Mouse (Mus musculus) MEL (cell line): ENCODE measurements around the gene Tubg1. TPM values are rescaled to one million over a fixed set of nuclear protein-coding genes. Genes with fewer than 3 reads are reported as not detected.

Experiments
- DNase-seq: peaks from one replicate; pipeline ENCODE4 v3.0.0; 2011; ENCODE audit warnings: low read depth, low spot score
- H3K27ac ChIP-seq: 2 replicates; pipeline ENCODE4 v1.5.1; 2012; ENCODE audit warnings: low read depth, mild to moderate bottlenecking, control low read depth, low read length, moderate library complexity; ENCODE audit not compliant: control insufficient read depth
- H3K27me3 ChIP-seq, 2 experiments: fragments of 150-350 bp in 1 of 2; sonication (generic) in 1 of 2; 2 replicates each; pipeline ENCODE4 v1.6.1; 2012; ENCODE audit warnings: low read length in 2 of 2, mild to moderate bottlenecking in 2 of 2, improper control_type of control experiment in 1 of 2, moderate library complexity in 1 of 2; ENCODE audit not compliant: insufficient read depth in 2 of 2, control insufficient read depth in 1 of 2
- H3K36me3 ChIP-seq, 2 experiments: 2 replicates each; pipeline ENCODE4 v1.6.1; 2012 to 2014; ENCODE audit warnings: low read length in 2 of 2, improper control_type of control experiment in 1 of 2, inconsistent platforms in 1 of 2, mild to moderate bottlenecking in 1 of 2; ENCODE audit not compliant: insufficient read depth in 2 of 2, control insufficient read depth in 1 of 2
- H3K4me1 ChIP-seq, 2 experiments: fragments of 150-350 bp in 1 of 2; sonication (generic) in 1 of 2; 2 replicates each; pipeline ENCODE4 v1.6.1; 2012; ENCODE audit warnings: low read length in 2 of 2, improper control_type of control experiment in 1 of 2, mild to moderate bottlenecking in 1 of 2; ENCODE audit not compliant: insufficient read depth in 2 of 2, control insufficient read depth in 1 of 2
- H3K4me3 ChIP-seq, 2 experiments: fragments of 150-350 bp in 1 of 2; sonication (generic) in 1 of 2; 2 replicates each; pipeline ENCODE4 v1.5.1; 2012; ENCODE audit warnings: low read depth in 2 of 2, low read length in 2 of 2, mild to moderate bottlenecking in 2 of 2, moderate library complexity in 2 of 2, control low read depth in 1 of 2, improper control_type of control experiment in 1 of 2; ENCODE audit not compliant: control insufficient read depth in 1 of 2, insufficient read depth in 1 of 2
- H3K79me2 ChIP-seq: 2 replicates; pipeline ENCODE4 v1.6.1; 2012; ENCODE audit warnings: mild to moderate bottlenecking, low read length, moderate library complexity; ENCODE audit not compliant: control insufficient read depth, poor library complexity, insufficient read depth
- H3K9ac ChIP-seq: 2 replicates; pipeline ENCODE4 v1.6.1; 2012; ENCODE audit warnings: low read depth, mild to moderate bottlenecking, control low read depth, low read length, moderate library complexity; ENCODE audit not compliant: control insufficient read depth, poor library complexity, severe bottlenecking
- H3K9me3 ChIP-seq: fragments of 150-350 bp; sonication (generic); replicated peaks from 2 replicates; pipeline ENCODE4 v1.6.1; 2012; ENCODE audit warnings: mild to moderate bottlenecking, low read length, improper control_type of control experiment, moderate library complexity; ENCODE audit not compliant: insufficient read depth
- BHLHE40 ChIP-seq: IDR thresholded peaks from 2 replicates; pipeline ENCODE4 v1.6.1; 2012; ENCODE audit warnings: low read depth, mild to moderate bottlenecking, inconsistent platforms, low read length, improper control_type of control experiment, borderline replicate concordance
- ELF1 ChIP-seq: IDR thresholded peaks from 2 replicates; pipeline ENCODE4 v1.6.1; 2014; ENCODE audit warnings: low read depth, mild to moderate bottlenecking, inconsistent platforms, low read length, improper control_type of control experiment, moderate library complexity
- GATA1 ChIP-seq: IDR thresholded peaks from 2 replicates; pipeline ENCODE4 v1.6.1; 2011; ENCODE audit warnings: low read depth, low read length, improper control_type of control experiment
- MAZ ChIP-seq: IDR thresholded peaks from 2 replicates; pipeline ENCODE4 v1.6.1; 2012; ENCODE audit warnings: low read depth, mild to moderate bottlenecking, inconsistent platforms, low read length, improper control_type of control experiment
- MEF2A ChIP-seq: IDR thresholded peaks from 2 replicates; pipeline ENCODE4 v1.6.1; 2014; ENCODE audit warnings: low read depth, mild to moderate bottlenecking, inconsistent platforms, low read length, improper control_type of control experiment; ENCODE audit not compliant: poor library complexity, insufficient replicate concordance, severe bottlenecking; ENCODE audit errors: extremely low read depth
- NRF1 ChIP-seq: IDR thresholded peaks from 2 replicates; pipeline ENCODE4 v1.6.1; 2014; ENCODE audit warnings: low read depth, mild to moderate bottlenecking, inconsistent platforms, low read length, improper control_type of control experiment, moderate library complexity; ENCODE audit not compliant: poor library complexity, insufficient read depth, severe bottlenecking
- POLR2A ChIP-seq, 2 experiments: IDR thresholded peaks; 2 replicates each; pipeline ENCODE4 v1.6.1; 2011 to 2012; ENCODE audit warnings: low read length in 2 of 2, mild to moderate bottlenecking in 2 of 2, control low read depth in 1 of 2, improper control_type of control experiment in 1 of 2, low read depth in 1 of 2, moderate library complexity in 1 of 2; ENCODE audit not compliant: control insufficient read depth in 1 of 2, insufficient read depth in 1 of 2, poor library complexity in 1 of 2
- RAD21 ChIP-seq: IDR thresholded peaks from 2 replicates; pipeline ENCODE4 v1.6.1; 2011; ENCODE audit warnings: mild to moderate bottlenecking, low read depth, low read length, improper control_type of control experiment
- SIN3A ChIP-seq: IDR thresholded peaks from 2 replicates; pipeline ENCODE4 v1.6.1; 2012; ENCODE audit warnings: low read length, improper control_type of control experiment, inconsistent platforms
- TAL1 ChIP-seq: IDR thresholded peaks from 2 replicates; pipeline ENCODE4 v1.6.1; 2012; ENCODE audit warnings: mild to moderate bottlenecking, inconsistent platforms, low read length, moderate library complexity, mixed read lengths
- ZNF384 ChIP-seq: IDR thresholded peaks from 2 replicates; pipeline ENCODE4 v1.6.1; 2012; ENCODE audit warnings: low read depth, mild to moderate bottlenecking, inconsistent platforms, low read length, improper control_type of control experiment
- polyA plus RNA-seq, 2 experiments: library from polyadenylated mRNA; stranded (reverse) in 1 of 2; unstranded in 1 of 2; fragments of >175 nt in 1 of 2; fragments of >200 nt in 1 of 2; gene quantifications; 2 replicates each; pipeline versions ENCODE4 v1.2.1 to v1.2.4; 2012; ENCODE audit warnings: low replicate concordance in 2 of 2, low read depth in 1 of 2; ENCODE audit not compliant: insufficient read length in 2 of 2, insufficient read depth in 1 of 2, missing spikeins in 1 of 2
- total RNA-seq: library from RNA; depleted of rRNA; stranded (reverse); fragments of 300-350 nt; gene quantifications from 2 replicates; pipeline ENCODE4 v1.2.3, GENCODE M21; 2012

Tubg1 gene
- total and polyA plus RNA-seq, 3 experiments = 60.0 to 183 (median 125) TPM

- no peaks in the 10 kb centered on the region for H3K79me2 ChIP-seq
- no peaks in the 10 kb centered on the region for H3K9me3 ChIP-seq
- DNase-seq = peak; percentile 52
- H3K4me3 ChIP-seq = peak overlapping the region in 1 of 2 experiments; percentile 1; a peak in 2 of 4 replicates
- H3K27ac ChIP-seq = no peak overlapping the region
- peaks cover 0 to 6% of the 10 kb centered on the region in 2 experiments; a peak in 3 of 4 replicates for H3K27me3 ChIP-seq
- H3K9ac ChIP-seq = peak overlapping the region; percentile 7; the same call in 1 of the 2 replicates
- peak; percentile 56 for TF ChIP-seq ZNF384
- no peak for TF ChIP-seq ELF1
- no peak for TF ChIP-seq NRF1
- TF ChIP-seq, all 39 proteins: peak for 1
- Histone ChIP-seq H3K4me1 (peaks cover 0 to 16% of the 10 kb centered on the region in 2 experiments; a peak in 1 of 4 replicates), H3K36me3 (no peaks in the 10 kb centered on the region)
Observed at GRCm38 (mm10) chr11:101143338-101144225, 23.8 kb downstream of the Tubg1 start.

GRCm38 (mm10) chr11:101146377-101146776 lies 26.6 kb downstream of the Tubg1 start:
- Histone ChIP-seq H3K27me3 (peaks cover 0 to 4% of the 10 kb centered on the region in 2 experiments; a peak in 3 of 4 replicates), H3K27ac (no peak overlapping the region), H3K9me3 (no peaks in the 10 kb centered on the region), H3K4me1 (peaks cover 3 to 19% of the 10 kb centered on the region in 2 experiments; a peak in 2 of 4 replicates), H3K9ac (no peak overlapping the region), H3K36me3 (no peaks in the 10 kb centered on the region; a peak in 1 of 4 replicates), H3K4me3 (no peak overlapping the region), H3K79me2 (no peaks in the 10 kb centered on the region)
- no peak for DNase-seq
- TF ChIP-seq SIN3A (no peak), MAZ (no peak), TAL1 (no peak), RAD21 (no peak), MEF2A (no peak), POLR2A (IDR thresholded peaks at IDR 0.05; ENCODE audit: control insufficient read depth in 1 of 2, insufficient read depth in 1 of 2, low read depth in 1 of 2, low read length in 2 of 2, poor library complexity in 1 of 2) (no peak)

GRCm38 (mm10) chr11:101148751-101149150 lies 29.0 kb downstream of the Tubg1 start:
- Histone ChIP-seq H3K4me3 (no peak overlapping the region), H3K9ac (no peak overlapping the region), H3K27ac (no peak overlapping the region), H3K79me2 (no peaks in the 10 kb centered on the region), H3K27me3 (no peaks in the 10 kb centered on the region; a peak in 4 of 4 replicates), H3K4me1 (peaks cover 3 to 11% of the 10 kb centered on the region in 2 experiments; a peak in 2 of 4 replicates), H3K36me3 (no peaks in the 10 kb centered on the region; a peak in 1 of 4 replicates), H3K9me3 (no peaks in the 10 kb centered on the region)
- no peak for DNase-seq
- TF ChIP-seq GATA1 = peak; percentile 68
- TF ChIP-seq BHLHE40 = no peak
